Mouse (Mus musculus) lung, postnatal 4 days (tissue): ENCODE measurements at regions not wholly inside any gene's neighbourhood (a gene's known extent, or its start where the extent isn't known, plus 50 kb on each side); places are given as distances from the start of the nearest gene placed in this dataset.

Experiments used
- DNase-seq, 2 experiments: peaks; one replicate each; pipeline ENCODE4 v3.0.0; 2021

GRCm38 (mm10) chr9:115361191-115361590, 51.0 kb upstream of the Stt3b start:
- DNase-seq, result no peak

GRCm38 (mm10) chr9:115361881-115362280, 51.7 kb upstream of the Stt3b start:
- DNase-seq, result no peak

GRCm38 (mm10) chr9:115362486-115362885, 52.3 kb upstream of the Stt3b start:
- DNase-seq, result no peak

GRCm38 (mm10) chr9:115364919-115365861, 55.0 kb upstream of the Stt3b start:
- DNase-seq, result peak in 1 of 2 experiments; percentile 23

- no peak for DNase-seq
Measured at GRCm38 (mm10) chr9:115367808-115368207, 57.6 kb upstream of the Stt3b start.

GRCm38 (mm10) chr9:115380276-115380675, 70.1 kb upstream of the Stt3b start:
- no peak for DNase-seq

GRCm38 (mm10) chr9:115382824-115383475, 72.7 kb upstream of the Stt3b start:
- DNase-seq, result no peak

- peak; percentile 25 to 82 for DNase-seq
Measured at GRCm38 (mm10) chr9:115383935-115384334, 73.7 kb upstream of the Stt3b start.

- no peak for DNase-seq
Measured at GRCm38 (mm10) chr9:115384345-115384744, 74.1 kb upstream of the Stt3b start.

- peak in 1 of 2 experiments; percentile 10 for DNase-seq
Measured at GRCm38 (mm10) chr9:115387471-115388360, 77.5 kb upstream of the Stt3b start.

GRCm38 (mm10) chr9:115388361-115388759, 78.1 kb upstream of the Stt3b start:
- DNase-seq, result no peak

- no peak for DNase-seq
Measured at GRCm38 (mm10) chr9:115389082-115389481, 78.9 kb upstream of the Stt3b start.

GRCm38 (mm10) chr9:115390880-115391281, 80.7 kb upstream of the Stt3b start:
- DNase-seq, result peak; percentile 60 to 72

GRCm38 (mm10) chr9:115395511-115395910, 85.3 kb upstream of the Stt3b start:
- no peak for DNase-seq

GRCm38 (mm10) chr9:115400461-115400860, 90.2 kb upstream of the Stt3b start:
- no peak for DNase-seq

- peak; percentile 57 to 77 for DNase-seq
Measured at GRCm38 (mm10) chr9:115401405-115402151, 91.4 kb upstream of the Stt3b start.

GRCm38 (mm10) chr9:115402661-115403060, 92.4 kb upstream of the Stt3b start:
- no peak for DNase-seq

GRCm38 (mm10) chr9:115403354-115403968, 93.2 kb upstream of the Stt3b start:
- no peak for DNase-seq

- DNase-seq, result no peak
Measured at GRCm38 (mm10) chr9:115407901-115408470, 97.8 kb upstream of the Stt3b start.

- no peak for DNase-seq
Measured at GRCm38 (mm10) chr9:115408886-115409285, 98.7 kb upstream of the Stt3b start.

GRCm38 (mm10) chr9:115414190-115414589, 104.0 kb upstream of the Stt3b start:
- DNase-seq, result no peak
